Mouse (Mus musculus): ENCODE measurements around the gene Mcidas.

GRCm38 (mm10) chr13:112993531-112994152, at the start of gene Mcidas:
- TF ChIP-seq CTCF (IDR thresholded peaks at IDR 0.05; ENCODE audit: control insufficient read depth, insufficient read depth, insufficient read length), result no peak
- no peak for TF ChIP-seq USF1 (IDR thresholded peaks at IDR 0.05; ENCODE audit: low read depth)
- no peak for TF ChIP-seq MYOD1 (IDR thresholded peaks at IDR 0.05; ENCODE audit: control insufficient read depth, insufficient read length, low read depth)
- TF ChIP-seq MAX (IDR thresholded peaks at IDR 0.05), result no peak
- no peak for TF ChIP-seq CEBPB (IDR thresholded peaks at IDR 0.05; ENCODE audit: low read depth)
